Mouse (Mus musculus): ENCODE data around the gene Map3k19. TPM values are rescaled to one million over a fixed set of nuclear protein-coding genes. Genes with fewer than 3 reads are reported as not detected.

The Map3k19 gene
- 1 to 10 TPM; 1.3 to 1.8 TPM for total RNA-seq (2021)

GRCm38 (mm10) chr1:127854486-127855222 is at the start of gene Map3k19:
Gene Map3k19, minus strand, starts transcription at chr1:127855031.
- intact Hi-C loops (cut with DNase I) = no loop called here
- peak; percentile 7 for DNase-seq

GRCm38 (mm10) chr1:127899401-127899800 is 44.6 kb upstream of the Map3k19 start:
- intact Hi-C loops (cut with DNase I) = no loop called here
- DNase-seq = no peak

GRCm38 (mm10) chr1:127869276-127869675 is 14.4 kb upstream of the Map3k19 start:
- DNase-seq = no peak
- intact Hi-C loops (cut with DNase I) = no loop called here

GRCm38 (mm10) chr1:127868300-127869261 is 13.8 kb upstream of the Map3k19 start, which contains the start of gene Rab3gap1:
Gene Rab3gap1, plus strand, starts transcription at chr1:127868773.
- intact Hi-C loops (cut with DNase I) = no loop called here

GRCm38 (mm10) chr1:127863806-127864205 is 9.0 kb upstream of the Map3k19 start:
- intact Hi-C loops (cut with DNase I) = no loop called here
- DNase-seq = no peak

More at GRCm38 (mm10) chr1:127868300-127869261, 13.8 kb upstream of the Map3k19 start, which contains the start of gene Rab3gap1:
- peak; percentile 90 for DNase-seq

- intact Hi-C loops (cut with DNase I) = no loop called here
- DNase-seq = no peak
These were observed 7.1 kb upstream of the Map3k19 start for GRCm38 (mm10) chr1:127861900-127862299.

GRCm38 (mm10) chr1:127860492-127860891 is 5.7 kb upstream of the Map3k19 start:
- intact Hi-C loops (cut with DNase I) = no loop called here
- DNase-seq = no peak

GRCm38 (mm10) chr1:127859799-127860400 is 5.1 kb upstream of the Map3k19 start:
- intact Hi-C loops (cut with DNase I) = no loop called here
- DNase-seq = no peak

- DNase-seq = no peak
- intact Hi-C loops (cut with DNase I) = no loop called here
These were observed 4.3 kb upstream of the Map3k19 start for GRCm38 (mm10) chr1:127858945-127859648.

- intact Hi-C loops (cut with DNase I) = no loop called here
- DNase-seq = no peak
These were observed 4.7 kb downstream of the Map3k19 start for GRCm38 (mm10) chr1:127850075-127850610.

GRCm38 (mm10) chr1:127845472-127845871 is 9.4 kb downstream of the Map3k19 start:
- intact Hi-C loops (cut with DNase I) = no loop called here

GRCm38 (mm10) chr1:127838602-127839001 is 16.2 kb downstream of the Map3k19 start:
- DNase-seq = no peak
- intact Hi-C loops (cut with DNase I) = no loop called here

More at GRCm38 (mm10) chr1:127845472-127845871, 9.4 kb downstream of the Map3k19 start:
- DNase-seq = no peak

GRCm38 (mm10) chr1:127836619-127837018 is 18.2 kb downstream of the Map3k19 start:
- DNase-seq = no peak
- intact Hi-C loops (cut with DNase I) = no loop called here

GRCm38 (mm10) chr1:127834202-127834601 is 20.6 kb downstream of the Map3k19 start:
- DNase-seq = no peak
- intact Hi-C loops (cut with DNase I) = loop anchor here (5.0 kb wide), 1 partner anchor 308 kb away; no protein-coding TSS in a partner anchor

GRCm38 (mm10) chr1:127833714-127834113 is 21.1 kb downstream of the Map3k19 start:
- intact Hi-C loops (cut with DNase I) = loop anchor here (5.0 kb wide), 1 partner anchor 309 kb away; no protein-coding TSS in a partner anchor
- no peak for DNase-seq

- no peak for DNase-seq
- intact Hi-C loops (cut with DNase I) = loop anchor here (5.0 kb wide), 1 partner anchor 312 kb away; no protein-coding TSS in a partner anchor
These were observed 24.5 kb downstream of the Map3k19 start for GRCm38 (mm10) chr1:127830215-127830921.

- no peak for DNase-seq
- intact Hi-C loops (cut with DNase I) = no loop called here
These were observed 27.5 kb downstream of the Map3k19 start for GRCm38 (mm10) chr1:127827325-127827724.

GRCm38 (mm10) chr1:127816381-127816780 is 38.5 kb downstream of the Map3k19 start:
- no peak for DNase-seq
- intact Hi-C loops (cut with DNase I) = no loop called here

- DNase-seq = no peak
- intact Hi-C loops (cut with DNase I) = no loop called here
These were observed 41.9 kb downstream of the Map3k19 start for GRCm38 (mm10) chr1:127812929-127813328.

Measured in left cerebral cortex, postnatal 4 days (tissue).